Mouse (Mus musculus) left cerebral cortex, adult 11 months (tissue): ENCODE data around the gene Hrh1.

ENCODE experiments used
- DNase-seq: peaks from one replicate; pipeline ENCODE4 v3.0.0; 2022; ENCODE audit warnings: low spot score

The Hrh1 gene

GRCm38 (mm10) chr6:114406634-114407033 is 8.9 kb downstream of the Hrh1 start:
- DNase-seq: no peak

DNA sequence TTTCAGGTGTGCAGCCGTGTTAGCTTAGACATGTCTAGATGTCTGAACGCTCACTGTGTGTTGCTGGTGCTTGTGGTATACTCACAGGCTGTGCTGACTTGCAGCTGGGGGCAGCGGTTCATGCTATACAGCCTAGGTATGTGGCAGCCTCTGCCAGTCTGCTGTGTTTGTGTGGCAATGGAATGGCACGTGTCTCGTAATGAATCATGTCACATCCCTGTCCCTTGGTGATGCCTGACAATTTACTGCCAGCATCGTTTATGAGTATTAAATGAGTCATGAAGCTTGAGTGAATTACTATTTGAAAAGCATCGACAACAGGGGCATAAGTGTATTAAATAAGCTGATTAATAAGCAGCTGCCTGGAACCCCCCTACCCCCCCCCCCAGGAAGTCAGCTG is 9.3 kb downstream of the Hrh1 start:
- DNase-seq: no peak

DNA sequence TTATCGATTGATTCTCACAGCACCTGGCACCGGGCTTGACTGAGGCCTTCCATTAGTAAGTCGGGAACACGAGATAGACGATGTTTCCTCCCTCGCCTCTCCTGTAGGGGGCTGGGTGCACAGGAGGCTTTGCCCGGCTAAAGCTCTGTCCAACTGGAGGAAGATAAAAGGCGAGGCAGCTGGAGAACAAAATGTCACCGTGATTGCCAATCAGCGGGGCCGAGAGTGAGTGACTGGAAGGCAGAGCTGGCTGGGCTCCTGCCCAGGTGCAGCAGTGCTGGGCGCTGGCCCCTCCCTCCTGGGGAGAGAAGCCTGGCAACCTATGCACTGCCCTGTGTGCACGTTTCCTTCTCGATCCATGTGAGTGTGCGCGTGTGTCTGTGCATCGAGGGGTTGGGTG is 10.5 kb downstream of the Hrh1 start:
- no peak for DNase-seq

DNA sequence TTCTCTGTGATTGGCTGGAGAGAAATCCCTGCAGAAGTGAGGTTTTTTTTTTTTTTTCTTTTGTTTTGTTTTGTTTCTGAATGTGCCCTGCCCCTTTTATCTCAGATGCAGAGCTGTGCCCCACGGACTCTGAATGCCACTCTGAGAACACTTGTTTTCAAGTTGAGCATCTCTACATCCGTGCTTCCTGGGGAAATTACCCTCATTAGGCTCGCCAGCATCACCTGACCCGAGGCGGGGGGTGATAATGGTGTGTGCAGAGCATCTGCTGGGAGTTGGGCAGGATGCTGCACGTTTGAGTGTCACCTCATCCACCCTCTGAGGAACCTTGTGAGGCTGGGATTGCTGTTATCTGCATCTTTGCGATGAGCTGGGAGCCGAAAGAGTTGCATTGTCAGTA is 14.2 kb downstream of the Hrh1 start:
- no peak for DNase-seq

DNA sequence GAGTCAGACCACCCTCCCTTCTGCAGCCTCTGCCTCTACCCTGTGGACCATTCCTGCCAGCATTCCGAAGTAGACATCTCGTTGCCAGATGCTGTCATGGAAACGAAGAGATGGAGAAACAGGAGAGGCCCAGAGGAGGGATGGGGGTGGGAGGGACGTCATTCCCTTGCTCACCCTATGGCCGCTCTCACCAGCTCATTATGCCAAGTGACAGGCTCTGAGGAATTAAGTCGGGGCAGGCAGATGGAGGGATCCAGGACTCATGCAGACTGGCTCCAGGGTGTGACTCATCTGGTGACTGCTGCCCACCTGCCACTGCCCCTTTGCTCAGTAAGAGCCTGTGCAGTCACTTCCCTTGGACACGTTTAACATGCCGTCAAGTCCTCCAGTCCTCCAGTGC is 16.8 kb downstream of the Hrh1 start:
- no peak for DNase-seq

GRCm38 (mm10) chr6:114418037-114418436 is 20.3 kb downstream of the Hrh1 start:
- no peak for DNase-seq

GRCm38 (mm10) chr6:114421061-114421460 is 23.3 kb downstream of the Hrh1 start:
- no peak for DNase-seq

GRCm38 (mm10) chr6:114423051-114423676 is 25.4 kb downstream of the Hrh1 start:
- no peak for DNase-seq

GRCm38 (mm10) chr6:114425343-114425742 is 27.6 kb downstream of the Hrh1 start:
- no peak for DNase-seq

DNA sequence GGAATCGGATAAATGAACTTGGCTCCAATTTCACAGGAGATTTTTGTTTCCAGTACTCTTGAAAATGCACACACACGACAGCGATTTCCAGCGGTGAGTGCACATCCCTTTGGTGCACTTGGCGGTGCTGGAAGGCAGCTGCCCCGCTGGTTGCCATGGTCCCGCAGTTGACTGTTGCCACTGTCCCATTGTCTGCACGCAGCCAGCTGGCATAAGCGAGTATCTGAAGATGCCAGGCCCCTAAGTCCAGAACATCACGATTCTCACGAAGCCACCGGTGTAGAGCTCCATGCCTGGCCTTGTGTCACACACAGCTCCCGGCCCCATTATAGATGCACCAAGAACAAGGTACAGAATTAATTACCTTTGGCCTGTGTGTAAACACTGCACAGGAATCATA is 29.9 kb downstream of the Hrh1 start:
- DNase-seq: no peak

DNA sequence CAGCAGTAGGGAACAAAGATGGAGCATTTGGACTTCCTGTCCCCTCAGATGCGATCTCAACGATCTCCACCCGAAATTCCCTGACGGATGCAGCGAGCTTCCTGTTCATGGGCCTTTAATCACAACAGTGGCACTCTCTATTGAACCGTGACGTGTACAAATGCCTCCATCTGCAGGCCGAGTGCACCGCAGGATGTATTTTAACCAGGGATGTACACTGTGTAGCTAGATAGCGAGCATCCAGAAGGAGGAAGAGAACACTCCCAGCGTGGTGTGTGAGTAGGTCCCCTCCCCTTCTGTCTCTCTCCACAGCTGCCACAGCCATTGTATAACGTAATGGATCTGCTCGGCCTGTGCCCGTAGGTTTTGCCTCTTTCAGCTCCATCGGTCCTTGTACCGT is 31.1 kb downstream of the Hrh1 start:
- no peak for DNase-seq

GRCm38 (mm10) chr6:114432591-114432990 is 34.9 kb downstream of the Hrh1 start:
- no peak for DNase-seq

- no peak for DNase-seq
These were observed 36.8 kb downstream of the Hrh1 start for GRCm38 (mm10) chr6:114434524-114434923.

- no peak for DNase-seq
These were observed 42.6 kb downstream of the Hrh1 start for GRCm38 (mm10) chr6:114440302-114440701.

GRCm38 (mm10) chr6:114440788-114441453 is 43.2 kb downstream of the Hrh1 start:
- DNase-seq: no peak

DNA sequence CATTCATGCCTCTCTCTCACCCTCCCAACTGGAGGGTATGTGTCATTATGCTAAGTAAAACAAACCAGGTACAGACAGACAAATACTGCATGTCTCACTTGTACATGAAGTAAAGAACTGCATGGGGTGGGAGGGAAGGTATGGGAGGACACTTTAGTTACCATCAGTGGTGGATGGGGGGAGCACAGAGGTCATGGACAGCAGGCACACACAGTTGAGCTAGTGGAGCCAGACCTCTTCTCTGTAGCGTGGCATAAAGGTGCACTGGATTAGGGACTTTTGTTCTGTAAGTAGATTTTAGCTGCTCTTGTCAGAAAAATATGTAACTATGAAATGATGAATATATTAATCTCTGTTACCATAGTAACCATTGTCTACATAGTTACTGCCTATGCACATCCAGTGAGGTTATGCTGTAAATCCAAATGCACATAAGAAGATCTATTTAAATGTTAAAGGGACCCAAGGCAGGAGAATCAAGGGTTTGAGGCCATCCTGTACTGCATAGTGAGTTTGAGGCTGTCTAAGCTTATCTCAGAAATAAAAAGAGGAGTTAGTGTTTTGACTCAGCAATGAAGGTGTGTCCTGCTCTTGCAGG is 46.6 kb downstream of the Hrh1 start:
- DNase-seq: no peak

- DNase-seq: no peak
These were observed 47.2 kb downstream of the Hrh1 start for GRCm38 (mm10) chr6:114444976-114445375.

- DNase-seq: peak; percentile 78
These were observed 51.2 kb downstream of the Hrh1 start for GRCm38 (mm10) chr6:114448888-114449287.

DNA sequence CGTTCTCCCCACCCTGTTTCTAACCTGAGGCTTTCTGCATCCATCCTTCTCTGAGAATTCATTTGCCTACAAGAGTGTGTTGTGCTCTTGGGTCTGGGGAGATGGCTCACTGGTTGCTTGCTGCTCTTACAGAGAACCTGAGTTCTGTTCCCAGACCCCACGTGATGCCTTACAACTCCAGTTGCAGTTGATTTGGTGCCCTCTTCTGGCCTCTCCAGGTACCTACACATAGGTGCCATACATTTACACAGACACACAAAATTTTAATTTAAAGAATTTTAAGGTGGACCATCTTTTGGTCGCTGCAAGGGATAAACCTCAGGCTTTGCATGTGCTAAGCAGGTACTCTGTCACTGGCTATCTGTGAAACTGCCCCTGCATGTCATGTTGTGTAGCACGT is 57.5 kb downstream of the Hrh1 start:
- no peak for DNase-seq

DNA sequence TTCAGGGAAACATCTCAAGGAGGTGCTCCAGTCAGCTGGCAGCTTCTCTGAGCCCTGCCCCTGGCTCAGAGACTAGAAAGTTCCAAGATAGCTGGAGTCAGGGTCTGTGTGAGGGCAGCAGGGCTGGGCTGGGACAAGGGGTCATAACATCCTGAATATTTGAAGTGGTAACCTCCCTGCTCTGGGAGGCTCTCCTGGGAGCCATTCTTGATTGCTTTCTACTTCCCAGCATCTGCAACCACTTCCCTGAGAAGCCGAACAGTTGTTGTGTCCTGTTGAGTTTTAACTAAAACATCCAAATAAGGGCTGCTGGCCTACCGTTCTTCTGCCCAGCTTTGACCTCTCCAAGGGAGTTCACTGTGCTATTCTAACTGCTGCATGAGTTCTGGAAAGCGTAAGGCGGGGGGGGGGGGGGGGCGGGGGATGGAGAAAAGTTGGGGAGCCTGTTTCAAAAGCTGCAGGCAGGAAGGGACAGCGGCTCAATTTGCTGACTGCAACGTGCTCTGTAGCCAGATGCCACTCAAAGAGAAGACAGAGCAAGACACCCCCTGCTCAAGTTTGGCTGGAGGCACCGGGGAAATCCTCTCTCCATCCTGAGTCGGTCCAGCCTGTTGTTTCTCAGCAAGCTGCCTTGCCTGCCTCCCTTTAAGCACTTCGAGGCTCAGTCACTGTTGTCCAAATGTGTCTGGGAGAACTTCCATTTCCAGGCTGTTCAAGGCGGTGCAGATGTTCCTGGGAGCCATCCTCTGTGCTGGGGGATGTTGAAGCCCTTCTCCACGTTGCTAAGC is 58.7 kb downstream of the Hrh1 start:
- DNase-seq: no peak

DNA sequence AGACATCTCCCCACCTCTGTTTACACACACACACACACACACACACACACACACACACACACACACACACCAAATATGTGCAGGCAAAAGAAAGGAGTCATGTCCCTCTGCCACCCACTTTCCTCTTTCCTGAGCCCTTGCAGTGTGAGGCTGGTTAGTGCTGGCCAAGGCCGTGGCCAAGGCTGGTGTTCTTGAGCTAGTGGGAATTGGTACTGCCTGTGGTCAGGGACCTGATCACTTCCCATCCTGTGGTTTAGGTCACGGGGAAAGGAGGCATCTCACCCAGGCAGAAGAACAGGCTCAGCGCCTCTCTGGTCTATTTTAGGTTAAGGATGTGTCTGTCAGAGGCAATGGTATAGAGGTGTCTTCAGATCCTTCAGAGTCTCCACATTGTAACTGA is 59.6 kb downstream of the Hrh1 start:
- no peak for DNase-seq

GRCm38 (mm10) chr6:114458191-114458590 is 60.5 kb downstream of the Hrh1 start:
- DNase-seq: no peak

DNA sequence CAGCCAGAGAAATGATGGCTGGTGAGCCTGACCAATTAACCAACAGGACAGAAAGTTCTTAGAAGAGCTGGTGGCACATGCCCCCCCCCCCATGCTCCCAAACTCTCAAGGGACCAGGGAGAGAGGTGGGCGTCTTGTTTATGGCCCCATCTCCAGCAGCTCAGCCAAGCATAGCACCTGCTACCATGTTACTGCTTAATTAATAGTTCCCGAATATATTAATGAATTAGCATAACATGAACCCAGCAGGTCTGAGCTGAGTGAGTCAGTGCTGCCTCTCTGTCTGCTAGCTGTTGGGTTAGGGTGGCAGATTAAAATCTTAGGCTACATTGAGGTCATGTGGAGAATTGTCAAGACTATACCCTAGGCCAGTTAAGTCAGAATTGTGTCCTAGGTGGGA is 62.2 kb downstream of the Hrh1 start:
- DNase-seq: no peak
